Mouse (Mus musculus) retina, adult 2 months (tissue): Measurements from ENCODE around the gene Selp.

Source experiments
- DNase-seq: peaks from one replicate; pipeline ENCODE4 v3.0.0-alpha.2; 2012; ENCODE audit warnings: low read depth, low spot score

The Selp gene

DNA sequence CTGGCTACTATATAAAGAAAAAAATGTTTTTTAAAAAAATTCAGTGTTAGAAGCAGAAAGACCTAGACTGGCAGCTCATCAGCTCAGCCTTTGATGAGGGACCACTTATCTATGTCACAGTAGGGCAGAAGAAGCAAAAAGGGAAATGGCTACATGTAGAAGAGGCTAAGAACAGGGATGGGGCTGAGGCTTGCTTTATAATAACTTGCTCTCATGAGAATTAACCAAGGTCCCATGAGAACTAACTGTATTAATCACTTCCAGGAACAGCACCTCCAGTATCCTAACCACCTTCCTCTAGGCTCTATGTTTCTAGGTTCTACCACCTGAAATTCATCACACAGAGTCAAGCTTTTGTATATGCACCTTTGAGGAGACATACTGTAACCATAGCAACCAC lies 61.8 kb downstream of the Selp start:
- no peak for DNase-seq

DNA sequence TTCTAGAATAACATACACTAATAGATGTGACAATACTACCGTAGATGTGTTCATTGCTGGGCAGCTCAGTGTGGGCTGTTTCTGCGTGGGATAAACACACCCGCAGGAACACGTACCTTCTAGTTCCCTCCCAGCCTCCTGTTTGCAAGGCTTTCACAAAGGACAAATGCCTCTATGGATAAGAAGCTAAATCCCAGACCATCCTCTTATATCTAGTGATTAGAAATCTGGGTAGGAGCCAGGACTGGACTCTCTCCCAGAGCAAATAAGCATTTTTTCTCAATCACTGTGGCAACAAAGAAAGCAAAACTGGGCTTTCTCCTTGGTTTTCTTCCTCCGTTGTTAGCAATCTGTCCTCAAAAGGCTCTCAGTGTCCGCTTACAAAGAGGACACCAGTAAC lies 63.4 kb downstream of the Selp start:
- DNase-seq, result peak; percentile 2

DNA sequence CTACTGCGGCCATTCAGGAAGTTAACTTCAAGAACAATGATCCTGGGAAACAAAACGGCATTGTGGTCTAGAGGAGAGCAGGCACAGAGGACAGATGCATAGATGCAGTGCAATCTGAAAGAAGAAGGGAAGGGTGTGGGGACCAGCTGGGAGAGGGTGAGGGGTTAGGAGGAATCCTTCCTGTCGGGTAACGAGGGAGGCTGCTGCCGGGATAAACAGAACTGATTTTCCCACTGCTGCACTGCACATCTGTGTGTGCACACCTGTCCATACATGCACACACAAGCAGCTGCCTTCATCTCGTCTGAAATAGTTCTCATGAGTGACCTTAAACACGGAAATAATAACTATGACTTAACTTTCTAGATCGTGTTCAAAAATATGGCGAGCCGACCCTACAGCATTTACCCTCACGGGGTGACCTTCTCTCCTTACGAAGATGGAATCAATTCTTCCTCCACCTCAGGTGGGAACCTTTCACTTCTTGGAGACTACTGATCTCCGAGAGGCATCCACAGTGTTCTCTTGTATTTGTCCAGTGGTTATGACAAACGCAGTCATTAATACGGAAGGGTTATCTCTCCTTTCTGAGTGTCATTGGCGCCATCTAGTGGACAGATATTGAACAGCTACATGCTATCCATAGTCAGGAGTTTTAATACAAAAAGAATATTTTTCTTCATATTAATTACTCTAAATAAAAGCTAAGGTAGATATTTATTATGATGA lies 69.2 kb downstream of the Selp start:
- peak; percentile 45 for DNase-seq

DNA sequence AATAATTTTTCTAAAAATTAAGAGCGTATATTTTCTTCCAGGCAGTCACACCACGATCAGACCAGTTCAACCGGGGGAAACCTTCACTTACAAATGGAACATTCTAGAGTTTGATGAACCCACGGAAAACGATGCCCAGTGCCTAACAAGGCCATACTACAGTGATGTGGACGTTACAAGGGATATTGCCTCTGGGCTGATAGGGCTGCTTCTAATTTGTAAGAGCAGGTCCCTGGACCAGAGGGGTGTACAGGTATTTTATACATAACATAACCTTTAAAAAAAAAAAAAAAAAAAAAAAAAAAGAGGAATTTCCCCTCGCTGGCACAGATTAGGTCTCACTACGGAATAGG lies 69.8 kb downstream of the Selp start:
- DNase-seq, result no peak

DNA sequence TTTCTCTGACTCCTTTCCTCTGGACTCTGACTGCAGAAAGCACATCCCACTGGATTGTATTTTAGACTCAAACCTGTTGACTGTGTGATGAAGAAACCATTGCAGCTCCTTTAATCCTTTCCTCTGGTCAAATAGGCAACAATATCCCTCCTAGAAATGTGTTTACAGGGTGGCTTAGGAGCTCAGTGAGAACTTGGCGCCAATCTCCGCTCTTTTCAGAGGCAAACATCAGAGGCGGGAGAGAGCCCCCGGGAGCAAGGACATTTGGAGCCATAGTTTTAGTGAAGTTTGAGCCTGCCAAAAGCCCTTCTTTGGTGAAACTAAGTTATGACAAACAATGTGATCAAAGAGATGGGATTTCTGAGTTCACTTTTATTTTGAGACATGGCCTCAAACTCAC lies 70.3 kb downstream of the Selp start:
- DNase-seq, result no peak

DNA sequence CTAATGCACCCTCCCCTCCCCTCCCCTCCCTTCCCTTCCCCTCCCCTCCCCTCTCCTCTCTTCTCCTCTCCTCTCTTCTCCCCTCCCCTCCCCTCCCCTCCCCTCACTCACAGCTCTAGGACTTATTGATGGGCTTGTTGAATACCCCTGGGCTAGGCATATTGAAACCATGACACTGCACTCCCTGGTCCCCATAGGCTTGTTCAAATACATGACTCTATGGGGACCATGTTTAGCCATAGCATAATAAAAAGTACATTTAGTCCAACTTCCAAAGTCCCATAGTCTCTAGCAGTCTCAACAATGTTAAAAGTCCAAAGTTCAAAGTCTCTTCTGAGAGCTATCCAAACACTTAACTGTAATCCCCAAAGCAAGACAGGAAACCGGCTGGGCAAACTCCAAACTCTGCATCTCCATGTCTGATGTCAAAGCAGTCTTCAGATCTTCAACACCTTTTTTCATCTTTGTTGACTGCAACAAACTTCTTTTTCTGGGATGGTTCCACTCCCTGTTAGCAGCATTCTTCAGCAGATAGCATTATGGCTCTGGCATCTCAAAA lies 72.0 kb downstream of the Selp start:
- DNase-seq, result no peak

DNA sequence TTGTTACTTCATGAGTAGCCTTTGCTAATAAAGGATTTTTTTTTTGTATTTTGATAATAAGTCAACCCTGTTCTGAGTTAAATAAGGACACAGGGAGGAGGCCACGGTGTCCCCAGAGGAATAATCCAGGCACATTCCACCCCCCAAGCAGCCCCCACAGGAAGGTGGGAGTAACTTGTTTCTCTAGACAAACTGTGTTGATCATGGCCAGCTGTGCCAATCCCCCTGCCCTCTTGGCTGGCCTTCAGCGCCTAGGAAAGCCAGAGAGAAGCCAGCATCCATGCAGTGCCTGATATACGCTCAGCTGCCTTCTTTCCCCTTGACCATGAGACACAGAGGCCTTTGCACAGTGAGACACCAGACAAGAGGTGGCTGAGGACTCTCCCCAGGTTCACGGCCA lies 84.5 kb downstream of the Selp start:
- DNase-seq, result no peak
